ENCODE assay signal across 22 mouse cellular contexts in genomic region chr4:111432013-111432412, GRCm38 (mm10).
"Had no signal": no experiment of that assay in that cellular context is flagged by ENCODE, and none has a peak within 500 bp of the region (broad histone marks: within the 10 kb centered on the region; RNA-seq: fewer than 3 reads in every experiment).

No protein-coding gene starts in this region.

- H3K4me2 ChIP-seq: heart, embryonic 11.5 days; heart, embryonic 13.5 days; heart, embryonic 15.5 days; hindbrain, embryonic 12.5 days; hindbrain, embryonic 14.5 days; kidney, embryonic 15.5 days; limb, embryonic 12.5 days had no signal

- H3K9ac ChIP-seq: forebrain, postnatal 0 days; heart, embryonic 13.5 days; heart, embryonic 15.5 days; hindbrain, embryonic 12.5 days; hindbrain, embryonic 14.5 days; kidney, embryonic 15.5 days; limb, embryonic 12.5 days had no signal

- ATAC-seq: forebrain, postnatal 0 days; hindbrain, postnatal 0 days; intestine, embryonic 16.5 days had no signal

- H3K27ac ChIP-seq: heart, embryonic 13.5 days; heart, embryonic 15.5 days; hindbrain, embryonic 12.5 days; hindbrain, embryonic 14.5 days; hindbrain, postnatal 0 days; kidney, embryonic 15.5 days; kidney, postnatal 0 days; limb, embryonic 10.5 days; limb, embryonic 12.5 days had no signal

- DNase-seq: forebrain, postnatal 0 days; gastrocnemius, postnatal 14 days; gastrocnemius, postnatal 36 days; heart, postnatal 36 days; kidney, adult 11 months; kidney, adult 2 months; kidney, adult 9 months; kidney, postnatal 36 days; layer of hippocampus, adult 9-11 months; layer of hippocampus, postnatal 36 days; liver had no signal

- H3K27me3 ChIP-seq: heart, embryonic 13.5 days; heart, embryonic 15.5 days; hindbrain, embryonic 12.5 days; kidney, embryonic 15.5 days; limb, embryonic 12.5 days had no signal

- H3K4me1 ChIP-seq: heart, embryonic 15.5 days; kidney, embryonic 15.5 days; limb, embryonic 10.5 days; limb, embryonic 12.5 days had no signal

- H3K4me3 ChIP-seq: heart, embryonic 13.5 days; heart, embryonic 15.5 days; hindbrain, embryonic 12.5 days; kidney, embryonic 15.5 days; limb, embryonic 10.5 days; limb, embryonic 12.5 days had no signal

- H3K9me3 ChIP-seq: heart, embryonic 13.5 days; heart, embryonic 15.5 days; hindbrain, embryonic 12.5 days; kidney, embryonic 15.5 days; limb, embryonic 10.5 days; limb, embryonic 12.5 days had no signal
